Mouse (Mus musculus) left cerebral cortex, adult 2 months (tissue): Measurements from ENCODE around the gene Sema3f. TPM values are rescaled to one million over a fixed set of nuclear protein-coding genes. Genes with fewer than 3 reads are reported as not detected.

Experiments
- DNase-seq, 2 experiments: peaks; one replicate each; pipeline ENCODE4 v3.0.0; 2021 to 2022; ENCODE audit warnings: low spot score in 2 of 2, mixed read lengths in 1 of 2; ENCODE audit errors: extremely low spot score in 1 of 2
- H3K27ac ChIP-seq: fragments of 200-600 bp; 2 replicates; pipeline ENCODE4 v1.8.1; 2022
- H3K4me3 ChIP-seq: fragments of 200-600 bp; 2 replicates; pipeline ENCODE4 v1.8.1; 2022
- CTCF ChIP-seq: fragments of 200-600 bp; IDR thresholded peaks from 2 replicates; pipeline ENCODE4 v1.8.1; 2022; ENCODE audit warnings: antibody characterized with exemption, mild to moderate bottlenecking, moderate library complexity
- intact Hi-C: fragments of 180-260 bp; cut with DNase I; formaldehyde crosslinking; loops from one replicate; pipeline ENCODE4 v1.15.1; 2025
- total RNA-seq, 2 experiments: library from RNA; stranded (reverse); gene quantifications; 2 replicates each; pipeline ENCODE4 v1.2.3; 2021

The Sema3f gene
- total RNA-seq, 2 experiments from 2014 or later, result 17.3 to 17.7 TPM

GRCm38 (mm10) chr9:107668011-107668410 lies 42.3 kb downstream of the Sema3f start:
- Histone ChIP-seq H3K27ac (no peak overlapping the region), H3K4me3 (no peak overlapping the region)
- no peak for DNase-seq
- intact Hi-C loops, result no loop called here
- TF ChIP-seq CTCF, result no peak

- peak overlapping the region; percentile 76 for H3K27ac ChIP-seq
- intact Hi-C loops, result no loop called here
- TF ChIP-seq CTCF, result no peak
- H3K4me3 ChIP-seq, result peak overlapping the region; percentile 48
- DNase-seq, result peak; percentile 39 to 46
Observed at GRCm38 (mm10) chr9:107667219-107667618, 43.1 kb downstream of the Sema3f start.

GRCm38 (mm10) chr9:107666751-107667205 lies 43.5 kb downstream of the Sema3f start:
- Histone ChIP-seq H3K4me3 (peak overlapping the region; percentile 48), H3K27ac (peak overlapping the region; percentile 76)
- DNase-seq, result no peak
- intact Hi-C loops, result no loop called here
- TF ChIP-seq CTCF, result no peak

- Histone ChIP-seq H3K27ac (peak overlapping the region; percentile 28; the same call in 1 of the 2 replicates), H3K4me3 (peak overlapping the region; percentile 48)
- no peak for TF ChIP-seq CTCF
- intact Hi-C loops, result loop anchor here (2.0 kb wide), 1 partner anchor 15 kb away; no protein-coding TSS in a partner anchor
- no peak for DNase-seq
Observed at GRCm38 (mm10) chr9:107665308-107665707, 45.0 kb downstream of the Sema3f start.

GRCm38 (mm10) chr9:107663525-107663924 lies 46.8 kb downstream of the Sema3f start:
- TF ChIP-seq CTCF, result no peak
- intact Hi-C loops, result no loop called here
- H3K27ac ChIP-seq, result peak overlapping the region; percentile 64
- no peak for DNase-seq
- no peak overlapping the region for H3K4me3 ChIP-seq

GRCm38 (mm10) chr9:107662342-107662741 lies 47.9 kb downstream of the Sema3f start:
- Histone ChIP-seq H3K4me3 (no peak overlapping the region), H3K27ac (no peak overlapping the region)
- no peak for TF ChIP-seq CTCF
- intact Hi-C loops, result no loop called here
- DNase-seq, result no peak

- H3K27ac ChIP-seq, result no peak overlapping the region
- DNase-seq, result no peak
Observed at GRCm38 (mm10) chr9:107660777-107661176, 49.5 kb downstream of the Sema3f start.

GRCm38 (mm10) chr9:107659961-107660360 lies 50.3 kb downstream of the Sema3f start:
- no peak for DNase-seq
- intact Hi-C loops, result no loop called here
- TF ChIP-seq CTCF, result no peak
- Histone ChIP-seq H3K4me3 (no peak overlapping the region), H3K27ac (peak overlapping the region; percentile 70)

More at GRCm38 (mm10) chr9:107660777-107661176, 49.5 kb downstream of the Sema3f start:
- TF ChIP-seq CTCF, result no peak
- no peak overlapping the region for H3K4me3 ChIP-seq
- intact Hi-C loops, result no loop called here

- no peak overlapping the region for H3K4me3 ChIP-seq
- intact Hi-C loops, result no loop called here
- peak overlapping the region; percentile 70; the same call in 1 of the 2 replicates for H3K27ac ChIP-seq
- TF ChIP-seq CTCF, result no peak
- peak; percentile 40 to 73 for DNase-seq
Observed at GRCm38 (mm10) chr9:107659551-107659950, 50.7 kb downstream of the Sema3f start.

GRCm38 (mm10) chr9:107658096-107658495 lies 52.2 kb downstream of the Sema3f start:
- Histone ChIP-seq H3K27ac (no peak overlapping the region), H3K4me3 (no peak overlapping the region)
- intact Hi-C loops, result no loop called here
- no peak for DNase-seq
- TF ChIP-seq CTCF, result no peak

- intact Hi-C loops, result no loop called here
- H3K4me3 ChIP-seq, result no peak overlapping the region
- no peak overlapping the region for H3K27ac ChIP-seq
- no peak for DNase-seq
- TF ChIP-seq CTCF, result no peak
Observed at GRCm38 (mm10) chr9:107657144-107657543, 53.1 kb downstream of the Sema3f start.

- TF ChIP-seq CTCF, result no peak
- DNase-seq, result no peak
- no peak overlapping the region for H3K4me3 ChIP-seq
- H3K27ac ChIP-seq, result no peak overlapping the region
- intact Hi-C loops, result no loop called here
Observed at GRCm38 (mm10) chr9:107654585-107654984, 55.7 kb downstream of the Sema3f start.

GRCm38 (mm10) chr9:107653474-107653873 lies 56.8 kb downstream of the Sema3f start:
- Histone ChIP-seq H3K27ac (no peak overlapping the region), H3K4me3 (no peak overlapping the region)
- intact Hi-C loops, result no loop called here
- no peak for TF ChIP-seq CTCF
- DNase-seq, result no peak
